Mouse (Mus musculus): Measurements from ENCODE around the gene Ppt2. TPM values are rescaled to one million over a fixed set of nuclear protein-coding genes. Genes with fewer than 3 reads are reported as not detected.

The Ppt2 gene
- total RNA-seq (2014; fragmentation: Nextera tagmentation) (31.3 and 35.4 TPM in 2 replicates), total RNA-seq (2017) (10.4 and 17.0 TPM in 2 replicates)

GRCm38 (mm10) chr17:34627943-34628643 is at the start of gene Ppt2:
Ppt2 (minus strand) TSS chr17:34628510.
- no peak for ATAC-seq (replicated peaks; ENCODE audit: low FRiP score, low TSS enrichment, poor library complexity, severe bottlenecking)

GRCm38 (mm10) chr17:34676671-34677070 is 48.4 kb upstream of the Ppt2 start:
- ATAC-seq (replicated peaks; ENCODE audit: low FRiP score, low TSS enrichment, poor library complexity, severe bottlenecking): no peak

GRCm38 (mm10) chr17:34676093-34676460 is 47.8 kb upstream of the Ppt2 start:
- ATAC-seq (replicated peaks; ENCODE audit: low FRiP score, low TSS enrichment, poor library complexity, severe bottlenecking): no peak

- ATAC-seq (replicated peaks; ENCODE audit: low FRiP score, low TSS enrichment, poor library complexity, severe bottlenecking): no peak
Measured at GRCm38 (mm10) chr17:34675205-34676092, 47.1 kb upstream of the Ppt2 start.

GRCm38 (mm10) chr17:34674524-34675204 is 46.4 kb upstream of the Ppt2 start:
- ATAC-seq (replicated peaks; ENCODE audit: low FRiP score, low TSS enrichment, poor library complexity, severe bottlenecking): no peak

- no peak for ATAC-seq (replicated peaks; ENCODE audit: low FRiP score, low TSS enrichment, poor library complexity, severe bottlenecking)
Measured at GRCm38 (mm10) chr17:34673139-34673538, 44.8 kb upstream of the Ppt2 start.

- no peak for ATAC-seq (replicated peaks; ENCODE audit: low FRiP score, low TSS enrichment, poor library complexity, severe bottlenecking)
Measured at GRCm38 (mm10) chr17:34672246-34672792, 44.0 kb upstream of the Ppt2 start.

- ATAC-seq (replicated peaks; ENCODE audit: low FRiP score, low TSS enrichment, poor library complexity, severe bottlenecking): no peak
Measured at GRCm38 (mm10) chr17:34671151-34672066, 43.1 kb upstream of the Ppt2 start.

GRCm38 (mm10) chr17:34670235-34670634 is 41.9 kb upstream of the Ppt2 start, which contains the start of gene Tnxb:
Tnxb (plus strand) TSS chr17:34670535.
- ATAC-seq (replicated peaks; ENCODE audit: low FRiP score, low TSS enrichment, poor library complexity, severe bottlenecking): no peak

- ATAC-seq (replicated peaks; ENCODE audit: low FRiP score, low TSS enrichment, poor library complexity, severe bottlenecking): no peak
Measured at GRCm38 (mm10) chr17:34664472-34664871, 36.2 kb upstream of the Ppt2 start.

- ATAC-seq (replicated peaks; ENCODE audit: low FRiP score, low TSS enrichment, poor library complexity, severe bottlenecking): no peak
Measured at GRCm38 (mm10) chr17:34663558-34663957, 35.2 kb upstream of the Ppt2 start.

GRCm38 (mm10) chr17:34662978-34663377 is 34.7 kb upstream of the Ppt2 start:
- ATAC-seq (replicated peaks; ENCODE audit: low FRiP score, low TSS enrichment, poor library complexity, severe bottlenecking): no peak

- no peak for ATAC-seq (replicated peaks; ENCODE audit: low FRiP score, low TSS enrichment, poor library complexity, severe bottlenecking)
Measured at GRCm38 (mm10) chr17:34662468-34662867, 34.2 kb upstream of the Ppt2 start.

GRCm38 (mm10) chr17:34661121-34661591 is 32.8 kb upstream of the Ppt2 start:
- no peak for ATAC-seq (replicated peaks; ENCODE audit: low FRiP score, low TSS enrichment, poor library complexity, severe bottlenecking)

GRCm38 (mm10) chr17:34660259-34660820 is 32.0 kb upstream of the Ppt2 start:
- ATAC-seq (replicated peaks; ENCODE audit: low FRiP score, low TSS enrichment, poor library complexity, severe bottlenecking): no peak

- ATAC-seq (replicated peaks; ENCODE audit: low FRiP score, low TSS enrichment, poor library complexity, severe bottlenecking): no peak
Measured at GRCm38 (mm10) chr17:34659897-34660214, 31.5 kb upstream of the Ppt2 start.

- ATAC-seq (replicated peaks; ENCODE audit: low FRiP score, low TSS enrichment, poor library complexity, severe bottlenecking): no peak
Measured at GRCm38 (mm10) chr17:34659181-34659896, 31.0 kb upstream of the Ppt2 start.

GRCm38 (mm10) chr17:34658591-34658990 is 30.3 kb upstream of the Ppt2 start:
- no peak for ATAC-seq (replicated peaks; ENCODE audit: low FRiP score, low TSS enrichment, poor library complexity, severe bottlenecking)

Data from megakaryocyte-erythroid progenitor cell, adult 5-6 weeks (primary cell).